Mouse (Mus musculus) E14TG2a.4 (cell line): ENCODE measurements at regions not wholly inside any gene's neighbourhood (a gene's known extent, or its start where the extent isn't known, plus 50 kb on each side); places are given as distances from the start of the nearest gene placed in this dataset.

Experiments
- CTCF ChIP-seq: conservative IDR thresholded peaks from 2 replicates; pipeline ENCODE4 v1.5.1; 2014; ENCODE audit warnings: low read length
- POU5F1 ChIP-seq: IDR thresholded peaks from 2 replicates; pipeline ENCODE4 v1.6.1; 2014; ENCODE audit warnings: low read length, borderline replicate concordance

GRCm38 (mm10) chr2:117693537-117693936 is 350.7 kb upstream of the Rasgrp1 start:
- TF ChIP-seq CTCF (no peak), POU5F1 (no peak)
